Mouse (Mus musculus) G1E (cell line): Measurements from ENCODE around the gene Vav3.

Experiments used
- CTCF ChIP-seq: IDR thresholded peaks from 2 replicates; pipeline ENCODE4 v1.5.1; 2012; ENCODE audit warnings: low read depth, low read length, inconsistent platforms, mixed read lengths
- GATA1 ChIP-seq: IDR thresholded peaks from 2 replicates; pipeline ENCODE4 v1.6.1; 2012; ENCODE audit warnings: borderline replicate concordance, low read length, inconsistent platforms, mixed read lengths
- POLR2AphosphoS5 ChIP-seq: IDR thresholded peaks from 2 replicates; pipeline ENCODE4 v1.6.1; 2012; ENCODE audit warnings: low read depth, low read length, inconsistent platforms; ENCODE audit not compliant: insufficient replicate concordance
- TAL1 ChIP-seq: conservative IDR thresholded peaks from 2 replicates; pipeline ENCODE4 v1.6.1; 2012; ENCODE audit warnings: low read depth, low read length, inconsistent platforms, mixed read lengths

DNA sequence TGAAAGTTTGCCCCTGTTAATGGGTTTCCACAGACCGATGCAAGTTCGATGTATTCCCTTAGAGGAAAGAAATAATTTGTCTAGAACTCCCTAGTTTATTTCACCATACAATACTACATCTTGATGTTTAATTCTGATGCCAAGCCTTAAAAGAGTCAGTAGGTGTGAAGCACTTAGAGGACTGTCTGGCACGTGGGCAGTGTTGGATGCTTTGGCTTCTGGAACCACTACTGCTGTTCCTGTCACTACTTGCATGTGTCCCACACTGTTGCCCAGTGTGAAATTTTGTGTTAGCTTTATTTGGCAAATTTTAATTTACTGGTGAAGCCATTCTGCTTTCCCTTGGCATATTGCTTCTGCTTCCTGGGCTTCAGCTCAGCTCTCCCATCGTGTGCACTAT is 331.3 kb downstream of the Vav3 start:
- TF ChIP-seq CTCF, result no peak
- TF ChIP-seq TAL1, result no peak
- no peak for TF ChIP-seq POLR2AphosphoS5
- TF ChIP-seq GATA1, result no peak
